8 mouse cellular contexts compared by ENCODE assay signal in the genomic region with DNA sequence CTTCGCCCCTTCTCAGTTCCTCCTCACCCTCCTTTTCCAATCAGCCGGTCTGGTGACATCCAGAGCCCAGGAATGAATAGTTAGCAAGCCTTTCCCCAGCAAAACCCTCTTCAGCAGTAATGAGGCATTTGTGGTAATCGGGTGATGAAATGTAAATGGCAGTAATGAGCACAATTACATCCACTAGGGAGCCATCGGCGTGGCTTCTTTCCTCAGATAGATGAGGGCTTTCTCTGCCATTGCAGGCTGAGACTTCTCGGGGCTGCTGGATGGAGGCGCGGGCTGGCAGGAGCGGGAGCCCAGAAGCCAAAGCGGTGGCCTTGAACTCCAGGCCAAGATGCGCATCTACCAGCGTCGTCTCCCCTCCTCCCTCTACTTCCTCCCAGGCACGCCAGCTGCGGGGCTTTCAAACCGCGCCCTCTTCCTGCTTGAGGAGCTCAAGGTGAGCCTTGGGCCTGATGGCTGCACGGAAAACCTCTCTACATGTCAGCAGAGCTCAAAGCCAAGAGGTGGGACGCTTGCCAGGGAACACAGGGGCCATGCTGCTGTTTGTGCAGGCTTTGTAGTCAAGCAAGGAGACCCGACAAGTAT.
DNase-seq lines count a peak whose midpoint lies in the region; ATAC-seq and TF ChIP-seq lines count a peak whose summit lies in the region.

No protein-coding gene starts in this region.

- H3K4me3 ChIP-seq in kidney, embryonic 14.5 days (ENCODE audit: low read length) = peak overlapping the region; percentile 37
- peak overlapping the region; percentile 30 for H3K4me3 ChIP-seq in heart, postnatal 0 days (ENCODE audit: low read depth, low read length)
- peak overlapping the region; percentile 28 for H3K4me3 ChIP-seq in limb, embryonic 11.5 days (ENCODE audit: low read depth, low read length)
- peak overlapping the region; percentile 24 for H3K4me3 ChIP-seq in neural tube, embryonic 14.5 days (ENCODE audit: low read depth, low read length)

- H3K27me3 ChIP-seq in kidney, embryonic 14.5 days (ENCODE audit: control insufficient read depth, insufficient read depth, low read length) = no peaks in the 10 kb centered on the region; the same call in 1 of the 2 replicates
- no peaks in the 10 kb centered on the region for H3K27me3 ChIP-seq in heart, postnatal 0 days (ENCODE audit: control insufficient read depth, insufficient read depth, low read length)
- H3K27me3 ChIP-seq in limb, embryonic 11.5 days (ENCODE audit: control insufficient read depth, insufficient read depth, low read length) = no peaks in the 10 kb centered on the region
- H3K27me3 ChIP-seq in neural tube, embryonic 14.5 days (ENCODE audit: control insufficient read depth, insufficient read depth, low read length) = no peaks in the 10 kb centered on the region

- peak; percentile 60 for ATAC-seq in kidney, embryonic 14.5 days (ENCODE audit: low FRiP score, low TSS enrichment)
- no peak for ATAC-seq in heart, postnatal 0 days (ENCODE audit: insufficient read depth, low read depth)
- ATAC-seq in limb, embryonic 11.5 days (ENCODE audit: insufficient number of reproducible peaks, low FRiP score, low TSS enrichment, low read depth) = no peak
- ATAC-seq in neural tube, embryonic 14.5 days (ENCODE audit: low read depth) = peak; percentile 82
- no peak for ATAC-seq in monocyte, adult 5-6 weeks (replicated peaks; ENCODE audit: insufficient number of reproducible peaks, low FRiP score, low TSS enrichment, poor library complexity, severe bottlenecking)

- H3K9me3 ChIP-seq in kidney, embryonic 14.5 days (ENCODE audit: control insufficient read depth, low read length) = no peaks in the 10 kb centered on the region
- no peaks in the 10 kb centered on the region for H3K9me3 ChIP-seq in heart, postnatal 0 days (replicated peaks; ENCODE audit: control insufficient read depth, low read length)
- H3K9me3 ChIP-seq in limb, embryonic 11.5 days (ENCODE audit: control insufficient read depth, low read length) = no peaks in the 10 kb centered on the region
- H3K9me3 ChIP-seq in neural tube, embryonic 14.5 days (ENCODE audit: control insufficient read depth, low read length) = no peaks in the 10 kb centered on the region

- no peak for TF ChIP-seq EP300 in heart, postnatal 0 days (IDR thresholded peaks at IDR 0.05; ENCODE audit: low read depth)

- H3K36me3 ChIP-seq in kidney, embryonic 14.5 days (ENCODE audit: control insufficient read depth, insufficient read depth, low read length) = no peaks in the 10 kb centered on the region
- H3K36me3 ChIP-seq in heart, postnatal 0 days (replicated peaks; ENCODE audit: control insufficient read depth, insufficient read depth, low read length) = no peaks in the 10 kb centered on the region
- H3K36me3 ChIP-seq in limb, embryonic 11.5 days (ENCODE audit: control insufficient read depth, insufficient read depth, low read length) = no peaks in the 10 kb centered on the region
- no peaks in the 10 kb centered on the region for H3K36me3 ChIP-seq in neural tube, embryonic 14.5 days (ENCODE audit: control insufficient read depth, insufficient read depth, low read length)

- H3K4me2 ChIP-seq in kidney, embryonic 14.5 days (replicated peaks; ENCODE audit: low read depth, low read length) = peak overlapping the region; percentile 62
- H3K4me2 ChIP-seq in heart, postnatal 0 days (ENCODE audit: low read depth, low read length) = peak overlapping the region; percentile 61
- peak overlapping the region; percentile 76 for H3K4me2 ChIP-seq in limb, embryonic 11.5 days (ENCODE audit: low read depth, severe bottlenecking)
- peak overlapping the region; percentile 45 for H3K4me2 ChIP-seq in neural tube, embryonic 14.5 days (ENCODE audit: low read depth, low read length)

- WGBS in kidney, embryonic 14.5 days = 4% methylated on average over 20 of the region's 20 CpGs
- 2% methylated on average over 20 of the region's 20 CpGs for WGBS in heart, postnatal 0 days
- WGBS in limb, embryonic 11.5 days = 4% methylated on average over 20 of the region's 20 CpGs
- 2% methylated on average over 20 of the region's 20 CpGs for WGBS in neural tube, embryonic 14.5 days

- TF ChIP-seq CTCF in heart, postnatal 0 days (IDR thresholded peaks at IDR 0.05; ENCODE audit: low read depth) = no peak

- H3K9ac ChIP-seq in kidney, embryonic 14.5 days (ENCODE audit: low read depth, low read length) = peak overlapping the region; percentile 18; the same call in 1 of the 2 replicates
- no peak overlapping the region for H3K9ac ChIP-seq in heart, postnatal 0 days (replicated peaks; ENCODE audit: low read depth, low read length)
- 0 out of 2 replicates have a peak overlapping the region, but pooled peaks have one; percentile 17 for H3K9ac ChIP-seq in limb, embryonic 11.5 days (ENCODE audit: low read length)
- peak overlapping the region; percentile 12 for H3K9ac ChIP-seq in neural tube, embryonic 14.5 days (replicated peaks; ENCODE audit: low read depth, low read length)

- no peak overlapping the region for H3K27ac ChIP-seq in kidney, embryonic 14.5 days (ENCODE audit: low read depth, low read length)
- no peak overlapping the region for H3K27ac ChIP-seq in heart, postnatal 0 days (ENCODE audit: low read depth)
- H3K27ac ChIP-seq in limb, embryonic 11.5 days (replicated peaks; ENCODE audit: low read depth, low read length) = no peak overlapping the region
- H3K27ac ChIP-seq in neural tube, embryonic 14.5 days (ENCODE audit: low read depth, low read length) = peak overlapping the region; percentile 78

- peaks cover 4% of the 10 kb centered on the region; the same call in 1 of the 2 replicates for H3K4me1 ChIP-seq in kidney, embryonic 14.5 days (ENCODE audit: control insufficient read depth, insufficient read depth, low read length)
- peaks cover 15% of the 10 kb centered on the region for H3K4me1 ChIP-seq in heart, postnatal 0 days (ENCODE audit: control insufficient read depth, insufficient read depth)
- H3K4me1 ChIP-seq in limb, embryonic 11.5 days (ENCODE audit: control insufficient read depth, insufficient read depth, low read length) = no peaks in the 10 kb centered on the region
- H3K4me1 ChIP-seq in neural tube, embryonic 14.5 days (ENCODE audit: control insufficient read depth, insufficient read depth, low read length) = peaks cover 15% of the 10 kb centered on the region

- DNase-seq in kidney, adult 9 months = no peak
- peak; percentile 68 for DNase-seq in Muller cell, postnatal 12 days (ENCODE audit: inconsistent ontology term)
- DNase-seq in cerebellum, postnatal 25 days = peak; percentile 60 to 62
- peak; percentile 13 for DNase-seq in heart, postnatal 0 days (ENCODE audit: low spot score)
- peak; percentile 55 for DNase-seq in limb, embryonic 11.5 days (ENCODE audit: low spot score)

Comparison
In these comparisons a context has a peak if more than half of its experiments do, and no peak if none do; other contexts are left out.
1. ATAC-seq: peak in kidney, embryonic 14.5 days (single experiment) and neural tube, embryonic 14.5 days (single experiment); none in heart, postnatal 0 days (single experiment), limb, embryonic 11.5 days (single experiment) and monocyte, adult 5-6 weeks (single experiment).
2. Peak in every context shown above with its lines, with median percentiles within 50 percentile points of each other: H3K4me2 ChIP-seq and H3K4me3 ChIP-seq.